Mouse (Mus musculus): ENCODE data around the gene Tesmin. TPM values are rescaled to one million over a fixed set of nuclear protein-coding genes. Genes with fewer than 3 reads are reported as not detected.
A peak's percentile ranks its signal among the peaks of the same experiment; 100 is the strongest.

Tesmin gene
- polyA plus RNA-seq, 1 experiment from 2014 or later: 0.23 TPM

DNA sequence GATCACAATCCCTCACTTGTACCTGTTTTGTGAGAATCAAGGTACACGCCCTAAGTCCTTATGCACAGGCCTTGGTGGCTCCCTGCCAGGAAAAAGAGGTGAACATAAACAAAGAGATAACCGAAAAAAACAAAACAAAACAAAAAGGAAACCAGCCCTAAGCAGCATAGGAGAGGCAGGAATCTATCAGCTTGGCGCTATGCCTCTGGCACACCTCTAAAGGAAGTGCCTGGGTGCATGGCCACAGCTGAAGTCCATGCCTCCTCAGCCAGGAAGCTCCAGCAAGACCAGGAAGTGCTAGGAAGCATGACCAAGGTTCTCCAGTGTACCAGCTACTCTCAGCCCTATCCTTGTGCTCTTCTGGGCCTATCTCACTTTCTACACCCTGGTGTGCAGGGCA, 60.6 kb downstream of the Tesmin start:
- H3K4me3 ChIP-seq (ENCODE audit: low read depth, low read length): no peak overlapping the region
- H3K4me1 ChIP-seq (ENCODE audit: control insufficient read depth, insufficient read depth, low read length): no peaks in the 10 kb centered on the region
- no peak overlapping the region for H3K9ac ChIP-seq (ENCODE audit: low read length)
- 80% methylated on average over 3 of the region's 3 CpGs for WGBS
- no peaks in the 10 kb centered on the region for H3K27me3 ChIP-seq (ENCODE audit: control insufficient read depth, insufficient read depth, low read length)
- H3K4me2 ChIP-seq: no peak overlapping the region
- ATAC-seq (ENCODE audit: low FRiP score): no peak
- no peaks in the 10 kb centered on the region for H3K36me3 ChIP-seq (ENCODE audit: control insufficient read depth, insufficient read depth, low read length)
- H3K27ac ChIP-seq (ENCODE audit: low read depth, low read length): no peak overlapping the region
- no peak for DNase-seq (ENCODE audit: low spot score, missing footprints)
- no peaks in the 10 kb centered on the region for H3K9me3 ChIP-seq (ENCODE audit: control insufficient read depth, low read length)

DNA sequence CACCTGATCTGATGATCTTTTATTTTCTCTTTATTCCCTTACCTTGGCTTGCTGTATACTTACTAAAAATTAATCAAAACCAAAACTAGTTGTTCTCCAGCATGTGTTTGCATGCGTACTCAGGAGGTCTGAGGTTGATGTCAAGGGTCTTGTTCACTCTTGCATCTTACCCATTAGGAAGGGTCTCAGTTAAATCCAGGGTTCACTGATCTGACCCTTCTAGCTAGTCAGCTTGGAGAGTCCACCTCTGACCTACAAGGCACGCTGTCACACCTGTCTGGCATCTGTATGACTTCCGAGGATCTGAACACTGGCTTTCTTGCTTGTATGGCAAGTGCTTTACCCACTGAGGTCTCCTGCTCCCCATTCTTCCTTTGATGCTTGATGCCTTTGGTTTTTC, 62.1 kb downstream of the Tesmin start:
- Histone ChIP-seq H3K27me3 (ENCODE audit: control insufficient read depth, insufficient read depth, low read length) (no peaks in the 10 kb centered on the region), H3K4me1 (ENCODE audit: control insufficient read depth, insufficient read depth, low read length) (no peaks in the 10 kb centered on the region), H3K36me3 (ENCODE audit: control insufficient read depth, insufficient read depth, low read length) (peaks cover 9% of the 10 kb centered on the region), H3K9ac (ENCODE audit: low read length) (no peak overlapping the region), H3K27ac (ENCODE audit: low read depth, low read length) (no peak overlapping the region), H3K4me2 (no peak overlapping the region), H3K4me3 (ENCODE audit: low read depth, low read length) (no peak overlapping the region), H3K9me3 (ENCODE audit: control insufficient read depth, low read length) (no peaks in the 10 kb centered on the region)
- ATAC-seq (ENCODE audit: low FRiP score) (peak; percentile 17; the same call in 1 of the 2 replicates), DNase-seq (ENCODE audit: low spot score, missing footprints) (no peak)
- 92% methylated on average over 3 of the region's 3 CpGs for WGBS

DNA sequence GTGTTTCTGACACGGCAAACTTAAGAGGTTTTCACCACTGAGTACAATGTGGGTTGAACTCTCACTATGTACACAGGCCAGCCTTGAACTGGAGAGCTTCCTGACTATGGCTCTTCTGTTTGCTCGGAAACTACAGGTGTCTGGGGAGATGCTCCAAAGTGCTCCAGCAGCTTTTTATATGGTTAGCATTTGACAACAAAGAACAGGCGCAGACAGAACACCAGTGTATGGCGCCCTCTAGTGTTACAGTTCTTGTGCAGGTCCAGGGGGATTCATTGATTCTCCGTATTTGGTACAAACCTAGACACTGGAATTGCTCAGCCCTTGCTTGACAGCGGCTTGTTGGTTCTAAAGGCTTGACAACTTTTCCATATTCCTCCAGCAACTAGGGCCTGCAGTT, 62.5 kb downstream of the Tesmin start:
- no peaks in the 10 kb centered on the region for H3K4me1 ChIP-seq (ENCODE audit: control insufficient read depth, insufficient read depth, low read length)
- H3K4me2 ChIP-seq: no peak overlapping the region
- peaks cover 9% of the 10 kb centered on the region for H3K36me3 ChIP-seq (ENCODE audit: control insufficient read depth, insufficient read depth, low read length)
- no peak overlapping the region for H3K27ac ChIP-seq (ENCODE audit: low read depth, low read length)
- WGBS: 35% methylated on average over 6 of the region's 6 CpGs
- H3K4me3 ChIP-seq (ENCODE audit: low read depth, low read length): no peak overlapping the region
- no peaks in the 10 kb centered on the region for H3K9me3 ChIP-seq (ENCODE audit: control insufficient read depth, low read length)
- H3K9ac ChIP-seq (ENCODE audit: low read length): no peak overlapping the region
- DNase-seq (ENCODE audit: low spot score, missing footprints): peak; percentile 96
- peak; percentile 81 for ATAC-seq (ENCODE audit: low FRiP score)
- H3K27me3 ChIP-seq (ENCODE audit: control insufficient read depth, insufficient read depth, low read length): no peaks in the 10 kb centered on the region

DNA sequence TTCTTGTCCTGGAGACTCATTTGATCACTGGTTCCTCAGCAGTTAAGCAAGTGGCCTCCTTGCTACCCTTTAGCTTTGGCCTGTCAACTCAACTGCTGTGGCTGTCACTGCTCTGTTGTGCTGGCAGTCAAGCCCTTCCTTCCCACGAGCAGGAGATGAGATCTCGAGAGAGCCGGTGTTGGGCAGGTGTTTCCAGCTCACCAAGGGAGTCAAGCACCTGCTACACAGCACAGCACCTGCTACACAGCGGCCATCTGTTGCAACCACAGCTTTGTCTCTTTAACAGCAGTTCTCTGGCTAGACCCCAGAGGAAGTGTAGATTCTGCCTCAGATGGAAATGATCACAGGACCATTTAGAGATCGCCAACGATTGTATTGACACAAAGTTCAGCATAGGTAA, 63.0 kb downstream of the Tesmin start:
- 68% methylated on average over 6 of the region's 6 CpGs for WGBS
- Histone ChIP-seq H3K9ac (ENCODE audit: low read length) (no peak overlapping the region), H3K27ac (ENCODE audit: low read depth, low read length) (no peak overlapping the region), H3K27me3 (ENCODE audit: control insufficient read depth, insufficient read depth, low read length) (no peaks in the 10 kb centered on the region), H3K4me1 (ENCODE audit: control insufficient read depth, insufficient read depth, low read length) (no peaks in the 10 kb centered on the region), H3K4me3 (ENCODE audit: low read depth, low read length) (no peak overlapping the region), H3K36me3 (ENCODE audit: control insufficient read depth, insufficient read depth, low read length) (peaks cover 9% of the 10 kb centered on the region), H3K9me3 (ENCODE audit: control insufficient read depth, low read length) (no peaks in the 10 kb centered on the region), H3K4me2 (no peak overlapping the region)
- DNase-seq (ENCODE audit: low spot score, missing footprints) (no peak), ATAC-seq (ENCODE audit: low FRiP score) (peak; percentile 54)

Other genes with a start within 250 kb of the Tesmin start
- gene Mrpl21, start 106.0 kb upstream of the Tesmin start, polyA plus RNA-seq (2014; fragmentation: Nextera tagmentation; extraction: Ambion mirVana): 125 and 131 TPM in 2 replicates
- 5.1 and 6.8 TPM in 2 replicates for gene Ighmbp2, start 105.8 kb upstream of the Tesmin start, polyA plus RNA-seq (2014; fragmentation: Nextera tagmentation; extraction: Ambion mirVana)
- gene Cpt1a, start 66.5 kb upstream of the Tesmin start, polyA plus RNA-seq (2014; fragmentation: Nextera tagmentation; extraction: Ambion mirVana): 8.7 and 11.0 TPM in 2 replicates
- 1.5 and 2.5 TPM in 2 replicates for gene Gal, start 25.7 kb downstream of the Tesmin start, polyA plus RNA-seq (2014; fragmentation: Nextera tagmentation; extraction: Ambion mirVana)
- gene Ppp6r3, start 186.9 kb downstream of the Tesmin start, polyA plus RNA-seq (2014; fragmentation: Nextera tagmentation; extraction: Ambion mirVana): 81.8 and 84.2 TPM in 2 replicates